Mouse (Mus musculus) embryonic facial prominence, embryonic 15.5 days (tissue): ENCODE measurements around the gene Sh3rf3. TPM values are rescaled to one million over a fixed set of nuclear protein-coding genes. Genes with fewer than 3 reads are reported as not detected.

Source experiments
- ATAC-seq: fragments of 200-750 bp; cut with Nextera tagmentation; 2 replicates; pipeline ENCODE4 v1.8.0; 2017; ENCODE audit warnings: low read depth, moderate TSS enrichment; ENCODE audit not compliant: insufficient number of reproducible peaks, low FRiP score, low TSS enrichment
- H3K27ac ChIP-seq: fragments of 300-500 bp; sonication (generic); replicated peaks from 2 replicates; pipeline ENCODE4 v1.5.1; 2015; ENCODE audit warnings: mild to moderate bottlenecking, inconsistent platforms
- H3K27me3 ChIP-seq: fragments of 300-500 bp; sonication (generic); 2 replicates; pipeline ENCODE4 v1.6.1; 2015; ENCODE audit warnings: inconsistent platforms
- H3K36me3 ChIP-seq: fragments of 300-500 bp; sonication (generic); 2 replicates; pipeline ENCODE4 v1.6.1; 2015; ENCODE audit warnings: mild to moderate bottlenecking, inconsistent platforms
- H3K4me1 ChIP-seq: fragments of 300-500 bp; sonication (generic); 2 replicates; pipeline ENCODE4 v1.6.1; 2015; ENCODE audit warnings: inconsistent platforms
- H3K4me2 ChIP-seq: fragments of 300-500 bp; sonication (generic); replicated peaks from 2 replicates; pipeline ENCODE4 v1.6.1; 2015; ENCODE audit warnings: mild to moderate bottlenecking, inconsistent platforms
- H3K4me3 ChIP-seq: fragments of 300-500 bp; sonication (generic); replicated peaks from 2 replicates; pipeline ENCODE4 v1.5.1; 2015; ENCODE audit warnings: mild to moderate bottlenecking, inconsistent platforms
- H3K9ac ChIP-seq: fragments of 300-500 bp; sonication (generic); 2 replicates; pipeline ENCODE4 v1.6.1; 2015; ENCODE audit warnings: inconsistent platforms
- H3K9me3 ChIP-seq: fragments of 300-500 bp; sonication (generic); replicated peaks from 2 replicates; pipeline ENCODE4 v1.6.1; 2016; ENCODE audit warnings: inconsistent platforms
- WGBS: fragments of 180-500 bp; shearing (Covaris S2); methylation state at CpG from one replicate; pipeline ENCODE4 v1.1.7; 2015; 5-methylcytosine and 5-hydroxymethylcytosine counted together
- polyA plus RNA-seq: library from polyadenylated mRNA; unstranded; fragments of >200 nt; fragmentation: Nextera tagmentation; extraction: Ambion mirVana; gene quantifications from 2 replicates; pipeline ENCODE4 v1.2.1, GENCODE M21; 2015

Gene Sh3rf3
- polyA plus RNA-seq, 1 experiment from 2014 or later = 3.1 TPM

- ATAC-seq = no peak
- Histone ChIP-seq H3K36me3 (no peaks in the 10 kb centered on the region), H3K9me3 (no peaks in the 10 kb centered on the region), H3K4me2 (no peak overlapping the region), H3K4me1 (peaks cover 15% of the 10 kb centered on the region), H3K9ac (no peak overlapping the region), H3K27me3 (no peaks in the 10 kb centered on the region), H3K27ac (no peak overlapping the region), H3K4me3 (no peak overlapping the region)
- 33% methylated on average over 11 of the region's 11 CpGs for WGBS
Observed at GRCm38 (mm10) chr10:58949770-58950638, 136.8 kb downstream of the Sh3rf3 start.

- no peak overlapping the region for H3K9ac ChIP-seq
- H3K9me3 ChIP-seq = no peaks in the 10 kb centered on the region
- 62% methylated on average over 4 of the region's 4 CpGs for WGBS
- H3K36me3 ChIP-seq = no peaks in the 10 kb centered on the region
- no peaks in the 10 kb centered on the region for H3K4me1 ChIP-seq
- no peak overlapping the region for H3K4me2 ChIP-seq
- no peak overlapping the region for H3K27ac ChIP-seq
- no peak overlapping the region for H3K4me3 ChIP-seq
- ATAC-seq = no peak
- H3K27me3 ChIP-seq = no peaks in the 10 kb centered on the region
Observed at GRCm38 (mm10) chr10:58960193-58960592, 147.0 kb downstream of the Sh3rf3 start.

GRCm38 (mm10) chr10:58968236-58968635 is 155.1 kb downstream of the Sh3rf3 start:
- WGBS = 67% methylated on average over 4 of the region's 4 CpGs
- H3K27me3 ChIP-seq = no peaks in the 10 kb centered on the region
- H3K9me3 ChIP-seq = no peaks in the 10 kb centered on the region
- no peak overlapping the region for H3K27ac ChIP-seq
- no peaks in the 10 kb centered on the region for H3K4me1 ChIP-seq
- no peak overlapping the region for H3K9ac ChIP-seq
- no peaks in the 10 kb centered on the region for H3K36me3 ChIP-seq
- H3K4me3 ChIP-seq = no peak overlapping the region
- no peak for ATAC-seq
- no peak overlapping the region for H3K4me2 ChIP-seq

- ATAC-seq = no peak
- Histone ChIP-seq H3K4me3 (no peak overlapping the region), H3K4me1 (no peaks in the 10 kb centered on the region), H3K27me3 (no peaks in the 10 kb centered on the region), H3K27ac (no peak overlapping the region), H3K36me3 (no peaks in the 10 kb centered on the region), H3K9me3 (no peaks in the 10 kb centered on the region), H3K9ac (no peak overlapping the region), H3K4me2 (no peak overlapping the region)
- 82% methylated on average over 5 of the region's 5 CpGs for WGBS
Observed at GRCm38 (mm10) chr10:58969351-58969750, 156.2 kb downstream of the Sh3rf3 start.

- no peak overlapping the region for H3K4me2 ChIP-seq
- 92% methylated on average over 1 of the region's 1 CpGs for WGBS
- H3K27ac ChIP-seq = no peak overlapping the region
- no peaks in the 10 kb centered on the region for H3K4me1 ChIP-seq
- H3K27me3 ChIP-seq = no peaks in the 10 kb centered on the region
- H3K9ac ChIP-seq = no peak overlapping the region
- H3K9me3 ChIP-seq = no peaks in the 10 kb centered on the region
- no peak overlapping the region for H3K4me3 ChIP-seq
- no peaks in the 10 kb centered on the region for H3K36me3 ChIP-seq
- ATAC-seq = no peak
Observed at GRCm38 (mm10) chr10:58972115-58972514, 159.0 kb downstream of the Sh3rf3 start.

GRCm38 (mm10) chr10:58974138-58974537 is 161.0 kb downstream of the Sh3rf3 start:
- WGBS = 51% methylated on average over 5 of the region's 5 CpGs
- H3K27me3 ChIP-seq = no peaks in the 10 kb centered on the region
- no peaks in the 10 kb centered on the region for H3K36me3 ChIP-seq
- no peak overlapping the region for H3K4me2 ChIP-seq
- ATAC-seq = no peak
- H3K4me1 ChIP-seq = no peaks in the 10 kb centered on the region
- no peaks in the 10 kb centered on the region for H3K9me3 ChIP-seq
- no peak overlapping the region for H3K9ac ChIP-seq
- H3K4me3 ChIP-seq = no peak overlapping the region
- no peak overlapping the region for H3K27ac ChIP-seq

GRCm38 (mm10) chr10:58979320-58979959 is 166.3 kb downstream of the Sh3rf3 start:
- no peaks in the 10 kb centered on the region for H3K4me1 ChIP-seq
- no peaks in the 10 kb centered on the region for H3K27me3 ChIP-seq
- H3K4me3 ChIP-seq = no peak overlapping the region
- no peak for ATAC-seq
- H3K27ac ChIP-seq = no peak overlapping the region
- no peak overlapping the region for H3K4me2 ChIP-seq
- H3K9me3 ChIP-seq = no peaks in the 10 kb centered on the region
- WGBS = 28% methylated on average over 7 of the region's 7 CpGs
- no peak overlapping the region for H3K9ac ChIP-seq
- H3K36me3 ChIP-seq = no peaks in the 10 kb centered on the region

- no peak for ATAC-seq
- H3K27ac ChIP-seq = no peak overlapping the region
- H3K9ac ChIP-seq = no peak overlapping the region
- no peak overlapping the region for H3K4me3 ChIP-seq
- H3K27me3 ChIP-seq = no peaks in the 10 kb centered on the region
- H3K4me2 ChIP-seq = no peak overlapping the region
- no peaks in the 10 kb centered on the region for H3K36me3 ChIP-seq
- 74% methylated on average over 9 of the region's 9 CpGs for WGBS
- H3K9me3 ChIP-seq = no peaks in the 10 kb centered on the region
- H3K4me1 ChIP-seq = no peaks in the 10 kb centered on the region
Observed at GRCm38 (mm10) chr10:58981674-58982329, 168.6 kb downstream of the Sh3rf3 start.

GRCm38 (mm10) chr10:58982546-58983154 is 169.5 kb downstream of the Sh3rf3 start:
- H3K4me2 ChIP-seq = no peak overlapping the region
- no peaks in the 10 kb centered on the region for H3K9me3 ChIP-seq
- H3K27me3 ChIP-seq = no peaks in the 10 kb centered on the region
- 72% methylated on average over 5 of the region's 5 CpGs for WGBS
- H3K9ac ChIP-seq = no peak overlapping the region
- no peak overlapping the region for H3K27ac ChIP-seq
- H3K4me3 ChIP-seq = no peak overlapping the region
- H3K36me3 ChIP-seq = no peaks in the 10 kb centered on the region
- ATAC-seq = no peak
- no peaks in the 10 kb centered on the region for H3K4me1 ChIP-seq

GRCm38 (mm10) chr10:58991611-58992010 is 178.5 kb downstream of the Sh3rf3 start:
- H3K36me3 ChIP-seq = no peaks in the 10 kb centered on the region
- WGBS = 75% methylated on average over 3 of the region's 3 CpGs
- ATAC-seq = no peak

GRCm38 (mm10) chr10:58994726-58995125 is 181.6 kb downstream of the Sh3rf3 start:
- Histone ChIP-seq H3K4me3 (no peak overlapping the region), H3K4me2 (no peak overlapping the region), H3K9ac (no peak overlapping the region), H3K27me3 (no peaks in the 10 kb centered on the region), H3K4me1 (no peaks in the 10 kb centered on the region), H3K9me3 (no peaks in the 10 kb centered on the region), H3K27ac (no peak overlapping the region), H3K36me3 (no peaks in the 10 kb centered on the region)
- WGBS = 71% methylated on average over 2 of the region's 2 CpGs
- ATAC-seq = no peak

More at GRCm38 (mm10) chr10:58991611-58992010, 178.5 kb downstream of the Sh3rf3 start:
- Histone ChIP-seq H3K4me3 (no peak overlapping the region), H3K9me3 (no peaks in the 10 kb centered on the region), H3K4me1 (no peaks in the 10 kb centered on the region), H3K4me2 (no peak overlapping the region), H3K27ac (no peak overlapping the region), H3K9ac (no peak overlapping the region), H3K27me3 (no peaks in the 10 kb centered on the region)
